Mouse (Mus musculus): ENCODE data around the gene Gm136.

DNA sequence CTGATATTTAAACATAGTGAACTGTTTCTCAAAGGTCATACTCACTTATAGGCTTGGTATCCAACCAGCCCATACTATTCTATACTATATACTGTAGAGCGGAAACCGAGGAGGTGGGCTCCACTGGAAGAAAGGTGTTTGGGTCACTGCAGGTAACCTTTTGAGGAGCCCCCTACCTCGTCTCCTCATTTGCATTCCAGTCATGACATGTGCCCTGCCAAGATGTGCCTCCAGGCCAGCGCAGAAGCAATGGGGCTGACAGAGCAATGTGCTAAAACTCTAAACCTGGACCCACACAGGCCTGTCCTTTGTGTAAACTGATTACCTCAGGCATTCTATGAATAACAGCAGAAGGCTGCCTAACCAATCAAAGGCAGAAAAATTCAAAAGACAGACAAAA, 31.8 kb downstream of the Gm136 start:
- TF ChIP-seq CTCF (IDR thresholded peaks at IDR 0.05; ENCODE audit: borderline replicate concordance, insufficient read depth, low read depth, low read length): no peak
- no peak for TF ChIP-seq POLR2A (IDR thresholded peaks at IDR 0.05; ENCODE audit: borderline replicate concordance, insufficient read depth, low read length)

All from cerebellum, adult 2 months (tissue).